Mouse (Mus musculus): ENCODE data around the gene Cog1. TPM values are rescaled to one million over a fixed set of nuclear protein-coding genes. Genes with fewer than 3 reads are reported as not detected.

Cog1 gene
- polyA plus RNA-seq, 1 experiment from 2014 or later, result 28.8 TPM

Other genes with a start within 250 kb of the Cog1 start
- gene Sstr2, start 29.8 kb upstream of the Cog1 start, polyA plus RNA-seq (2014; fragmentation: Nextera tagmentation; extraction: Ambion mirVana), result 71.9 and 75.2 TPM in 2 replicates
- gene Slc39a11, start 910 bp downstream of the Cog1 start, polyA plus RNA-seq (2014; fragmentation: Nextera tagmentation; extraction: Ambion mirVana), result 29.5 and 32.4 TPM in 2 replicates
- 53.2 and 53.7 TPM in 2 replicates for gene Fam104a, start 35.0 kb downstream of the Cog1 start, polyA plus RNA-seq (2014; fragmentation: Nextera tagmentation; extraction: Ambion mirVana)
- 27.0 and 28.4 TPM in 2 replicates for gene D11Wsu47e, start 35.2 kb downstream of the Cog1 start, polyA plus RNA-seq (2014; fragmentation: Nextera tagmentation; extraction: Ambion mirVana)
- not detected in 2 replicates for gene Cpsf4l, start 60.8 kb downstream of the Cog1 start, polyA plus RNA-seq (2014; fragmentation: Nextera tagmentation; extraction: Ambion mirVana)
- gene Cdc42ep4, start 102.7 kb downstream of the Cog1 start, polyA plus RNA-seq (2014; fragmentation: Nextera tagmentation; extraction: Ambion mirVana), result 52.4 and 61.5 TPM in 2 replicates